Mouse (Mus musculus): ENCODE measurements around the gene Rybp. TPM values are rescaled to one million over a fixed set of nuclear protein-coding genes. Genes with fewer than 3 reads are reported as not detected.

Rybp gene
- polyA plus RNA-seq, 1 experiment from 2014 or later, result 16.7 TPM

- H3K4me1 ChIP-seq (ENCODE audit: control insufficient read depth, insufficient read depth, low read length), result no peaks in the 10 kb centered on the region
- H3K27ac ChIP-seq (ENCODE audit: low read depth, low read length), result no peak overlapping the region
- no peaks in the 10 kb centered on the region for H3K36me3 ChIP-seq (ENCODE audit: control insufficient read depth, insufficient read depth, low read length)
- H3K9ac ChIP-seq (ENCODE audit: low read length), result no peak overlapping the region
- no peak overlapping the region for H3K4me3 ChIP-seq (ENCODE audit: low read depth, low read length)
- no peaks in the 10 kb centered on the region for H3K27me3 ChIP-seq (replicated peaks; ENCODE audit: control insufficient read depth, insufficient read depth, low read length)
- no peak overlapping the region for H3K4me2 ChIP-seq (ENCODE audit: low read length)
- no peak for ATAC-seq
- peak; percentile 27 for DNase-seq (ENCODE audit: low spot score)
- no peaks in the 10 kb centered on the region for H3K9me3 ChIP-seq (replicated peaks; ENCODE audit: control insufficient read depth, low read length)
- WGBS, result 28% methylated on average over 4 of the region's 4 CpGs
Observed at GRCm38 (mm10) chr6:100298945-100299344, 11.7 kb upstream of the Rybp start.

- 83% methylated on average over 8 of the region's 8 CpGs for WGBS
- Histone ChIP-seq H3K9ac (ENCODE audit: low read length) (no peak overlapping the region), H3K4me1 (ENCODE audit: control insufficient read depth, insufficient read depth, low read length) (no peaks in the 10 kb centered on the region), H3K4me2 (ENCODE audit: low read length) (no peak overlapping the region), H3K9me3 (replicated peaks; ENCODE audit: control insufficient read depth, low read length) (no peaks in the 10 kb centered on the region; the same call in 1 of the 2 replicates), H3K27ac (ENCODE audit: low read depth, low read length) (no peak overlapping the region), H3K27me3 (replicated peaks; ENCODE audit: control insufficient read depth, insufficient read depth, low read length) (no peaks in the 10 kb centered on the region), H3K36me3 (ENCODE audit: control insufficient read depth, insufficient read depth, low read length) (no peaks in the 10 kb centered on the region), H3K4me3 (ENCODE audit: low read depth, low read length) (no peak overlapping the region)
- no peak for ATAC-seq
- no peak for DNase-seq (ENCODE audit: low spot score)
Observed at GRCm38 (mm10) chr6:100297536-100297935, 10.3 kb upstream of the Rybp start.

- no peak overlapping the region for H3K27ac ChIP-seq (ENCODE audit: low read depth, low read length)
- no peaks in the 10 kb centered on the region; the same call in 1 of the 2 replicates for H3K9me3 ChIP-seq (replicated peaks; ENCODE audit: control insufficient read depth, low read length)
- H3K27me3 ChIP-seq (replicated peaks; ENCODE audit: control insufficient read depth, insufficient read depth, low read length), result 0 out of 2 replicates have a peak, but pooled peaks cover 2% of the 10 kb centered on the region
- peaks cover 4% of the 10 kb centered on the region for H3K4me1 ChIP-seq (ENCODE audit: control insufficient read depth, insufficient read depth, low read length)
- peak; percentile 81 for DNase-seq (ENCODE audit: low spot score)
- WGBS, result 67% methylated on average over 6 of the region's 6 CpGs
- no peak for ATAC-seq
- no peak overlapping the region for H3K4me2 ChIP-seq (ENCODE audit: low read length)
- no peak overlapping the region for H3K9ac ChIP-seq (ENCODE audit: low read length)
- no peaks in the 10 kb centered on the region for H3K36me3 ChIP-seq (ENCODE audit: control insufficient read depth, insufficient read depth, low read length)
- no peak overlapping the region for H3K4me3 ChIP-seq (ENCODE audit: low read depth, low read length)
Observed at GRCm38 (mm10) chr6:100292411-100292810, 5.1 kb upstream of the Rybp start.

- Histone ChIP-seq H3K9me3 (replicated peaks; ENCODE audit: control insufficient read depth, low read length) (no peaks in the 10 kb centered on the region; the same call in 1 of the 2 replicates), H3K4me2 (ENCODE audit: low read length) (no peak overlapping the region), H3K27ac (ENCODE audit: low read depth, low read length) (no peak overlapping the region), H3K9ac (ENCODE audit: low read length) (no peak overlapping the region), H3K27me3 (replicated peaks; ENCODE audit: control insufficient read depth, insufficient read depth, low read length) (0 out of 2 replicates have a peak, but pooled peaks cover 2% of the 10 kb centered on the region), H3K4me3 (ENCODE audit: low read depth, low read length) (no peak overlapping the region), H3K36me3 (ENCODE audit: control insufficient read depth, insufficient read depth, low read length) (no peaks in the 10 kb centered on the region), H3K4me1 (ENCODE audit: control insufficient read depth, insufficient read depth, low read length) (peaks cover 18% of the 10 kb centered on the region)
- 88% methylated on average over 5 of the region's 5 CpGs for WGBS
- DNase-seq (ENCODE audit: low spot score) (no peak), ATAC-seq (no peak)
Observed at GRCm38 (mm10) chr6:100289058-100289457, 1.8 kb upstream of the Rybp start.

- Histone ChIP-seq H3K9me3 (replicated peaks; ENCODE audit: control insufficient read depth, low read length) (no peaks in the 10 kb centered on the region; the same call in 1 of the 2 replicates), H3K27ac (ENCODE audit: low read depth, low read length) (no peak overlapping the region), H3K4me2 (ENCODE audit: low read length) (peak overlapping the region; percentile 90; the same call in 1 of the 2 replicates), H3K4me3 (ENCODE audit: low read depth, low read length) (no peak overlapping the region), H3K27me3 (replicated peaks; ENCODE audit: control insufficient read depth, insufficient read depth, low read length) (0 out of 2 replicates have a peak, but pooled peaks cover 2% of the 10 kb centered on the region), H3K4me1 (ENCODE audit: control insufficient read depth, insufficient read depth, low read length) (peaks cover 20% of the 10 kb centered on the region), H3K9ac (ENCODE audit: low read length) (no peak overlapping the region), H3K36me3 (ENCODE audit: control insufficient read depth, insufficient read depth, low read length) (no peaks in the 10 kb centered on the region)
- ATAC-seq, result no peak
- peak; percentile 15 for DNase-seq (ENCODE audit: low spot score)
- 50% methylated on average over 4 of the region's 4 CpGs for WGBS
Observed at GRCm38 (mm10) chr6:100288730-100289035, 1.4 kb upstream of the Rybp start.

GRCm38 (mm10) chr6:100288016-100288729 lies 888 bp upstream of the Rybp start:
- Histone ChIP-seq H3K9me3 (replicated peaks; ENCODE audit: control insufficient read depth, low read length) (no peaks in the 10 kb centered on the region; the same call in 1 of the 2 replicates), H3K27me3 (replicated peaks; ENCODE audit: control insufficient read depth, insufficient read depth, low read length) (0 out of 2 replicates have a peak, but pooled peaks cover 2% of the 10 kb centered on the region), H3K4me3 (ENCODE audit: low read depth, low read length) (peak overlapping the region; percentile 68), H3K9ac (ENCODE audit: low read length) (peak overlapping the region; percentile 68), H3K36me3 (ENCODE audit: control insufficient read depth, insufficient read depth, low read length) (no peaks in the 10 kb centered on the region), H3K27ac (ENCODE audit: low read depth, low read length) (peak overlapping the region; percentile 98; the same call in 1 of the 2 replicates), H3K4me1 (ENCODE audit: control insufficient read depth, insufficient read depth, low read length) (peaks cover 23% of the 10 kb centered on the region), H3K4me2 (ENCODE audit: low read length) (peak overlapping the region; percentile 90)
- WGBS, result 3% methylated on average over 23 of the region's 23 CpGs
- peak; percentile 37 for DNase-seq (ENCODE audit: low spot score)
- ATAC-seq, result no peak

GRCm38 (mm10) chr6:100286573-100287333 lies 532 bp downstream of the Rybp start:
- H3K36me3 ChIP-seq (ENCODE audit: control insufficient read depth, insufficient read depth, low read length), result no peaks in the 10 kb centered on the region
- peak overlapping the region; percentile 91 for H3K4me2 ChIP-seq (ENCODE audit: low read length)
- H3K4me1 ChIP-seq (ENCODE audit: control insufficient read depth, insufficient read depth, low read length), result peaks cover 23% of the 10 kb centered on the region
- peak; percentile 75 for ATAC-seq
- peak overlapping the region; percentile 98 for H3K27ac ChIP-seq (ENCODE audit: low read depth, low read length)
- peak overlapping the region; percentile 68 for H3K4me3 ChIP-seq (ENCODE audit: low read depth, low read length)
- under 1% methylated on average over 27 of the region's 117 CpGs for WGBS
- peak; percentile 69 for DNase-seq (ENCODE audit: low spot score)
- H3K9me3 ChIP-seq (replicated peaks; ENCODE audit: control insufficient read depth, low read length), result no peaks in the 10 kb centered on the region
- H3K27me3 ChIP-seq (replicated peaks; ENCODE audit: control insufficient read depth, insufficient read depth, low read length), result 0 out of 2 replicates have a peak, but pooled peaks cover 2% of the 10 kb centered on the region
- peak overlapping the region; percentile 95 for H3K9ac ChIP-seq (ENCODE audit: low read length)

GRCm38 (mm10) chr6:100285985-100286572 lies 1.2 kb downstream of the Rybp start:
- under 1% methylated on average over 18 of the region's 18 CpGs for WGBS
- Histone ChIP-seq H3K36me3 (ENCODE audit: control insufficient read depth, insufficient read depth, low read length) (no peaks in the 10 kb centered on the region), H3K4me2 (ENCODE audit: low read length) (peak overlapping the region; percentile 91), H3K4me1 (ENCODE audit: control insufficient read depth, insufficient read depth, low read length) (peaks cover 23% of the 10 kb centered on the region), H3K27me3 (replicated peaks; ENCODE audit: control insufficient read depth, insufficient read depth, low read length) (0 out of 2 replicates have a peak, but pooled peaks cover 2% of the 10 kb centered on the region), H3K9me3 (replicated peaks; ENCODE audit: control insufficient read depth, low read length) (no peaks in the 10 kb centered on the region), H3K27ac (ENCODE audit: low read depth, low read length) (peak overlapping the region; percentile 98), H3K9ac (ENCODE audit: low read length) (peak overlapping the region; percentile 95), H3K4me3 (ENCODE audit: low read depth, low read length) (peak overlapping the region; percentile 68)
- DNase-seq (ENCODE audit: low spot score) (peak; percentile 19), ATAC-seq (no peak)
